ENCODE assay signal across 12 mouse cellular contexts in genomic region chr19:4992371-4992770, GRCm38 (mm10). TPM values are rescaled to one million over a fixed set of nuclear protein-coding genes. Genes with fewer than 3 reads are reported as not detected.
DNase-seq lines count a peak whose midpoint lies in the region; ATAC-seq lines count a peak whose summit lies in the region.
"Had no signal": no experiment of that assay in that cellular context is flagged by ENCODE, and none has a peak within 500 bp of the region (broad histone marks: within the 10 kb centered on the region; RNA-seq: fewer than 3 reads in every experiment).

No protein-coding gene starts in this region.

- H3K9me3 ChIP-seq in heart, embryonic 12.5 days (replicated peaks): no peaks in the 10 kb centered on the region
- H3K9me3 ChIP-seq in megakaryocyte, embryonic 14.5 days: no peaks in the 10 kb centered on the region
- H3K9me3 ChIP-seq in embryonic facial prominence, embryonic 10.5 days: no peaks in the 10 kb centered on the region
- H3K9me3 ChIP-seq in kidney, embryonic 15.5 days (replicated peaks): no peaks in the 10 kb centered on the region
- H3K9me3 ChIP-seq: forebrain, embryonic 10.5 days had no signal

- ATAC-seq in heart, embryonic 12.5 days (ENCODE audit: insufficient number of reproducible peaks, low FRiP score): no peak
- ATAC-seq in megakaryocyte, adult 5-6 weeks (ENCODE audit: poor library complexity, severe bottlenecking): no peak
- ATAC-seq in kidney, embryonic 15.5 days (replicated peaks; ENCODE audit: low FRiP score): no peak

- peaks cover 46% of the 10 kb centered on the region for H3K4me1 ChIP-seq in heart, embryonic 12.5 days (replicated peaks)
- H3K4me1 ChIP-seq in megakaryocyte, embryonic 14.5 days: peaks cover 62% of the 10 kb centered on the region
- peaks cover 11% of the 10 kb centered on the region for H3K4me1 ChIP-seq in embryonic facial prominence, embryonic 10.5 days
- peaks cover 3% of the 10 kb centered on the region for H3K4me1 ChIP-seq in kidney, embryonic 15.5 days

- no peaks in the 10 kb centered on the region for H3K36me3 ChIP-seq in heart, embryonic 12.5 days
- H3K36me3 ChIP-seq in megakaryocyte, embryonic 14.5 days (replicated peaks; ENCODE audit: low read length): no peaks in the 10 kb centered on the region
- no peaks in the 10 kb centered on the region for H3K36me3 ChIP-seq in embryonic facial prominence, embryonic 10.5 days (replicated peaks)
- no peaks in the 10 kb centered on the region for H3K36me3 ChIP-seq in kidney, embryonic 15.5 days
- H3K36me3 ChIP-seq: forebrain, embryonic 10.5 days had no signal

- H3K9ac ChIP-seq in heart, embryonic 12.5 days: no peak overlapping the region
- H3K9ac ChIP-seq in kidney, embryonic 15.5 days: no peak overlapping the region

- H3K4me2 ChIP-seq in heart, embryonic 12.5 days: peak overlapping the region; percentile 49
- no peak overlapping the region for H3K4me2 ChIP-seq in kidney, embryonic 15.5 days

- DNase-seq in heart, adult 9 months (ENCODE audit: low spot score in 2 of 2): no peak
- peak; percentile 68 for DNase-seq in embryonic facial prominence, embryonic 10.5 days (ENCODE audit: low spot score)
- DNase-seq in retina, postnatal 1 day: peak; percentile 29
- DNase-seq in right cerebral cortex, postnatal 14 days: no peak
- DNase-seq: lung, adult 2 months had no signal

- 11% methylated on average over 8 of the region's 8 CpGs for WGBS in heart, embryonic 12.5 days
- 19% methylated on average over 8 of the region's 8 CpGs for WGBS in embryonic facial prominence, embryonic 10.5 days
- WGBS in kidney, embryonic 15.5 days: 14% methylated on average over 8 of the region's 8 CpGs

- H3K4me3 ChIP-seq in heart, embryonic 12.5 days: no peak overlapping the region
- H3K4me3 ChIP-seq in megakaryocyte, embryonic 14.5 days (replicated peaks): peak overlapping the region; percentile 88
- no peak overlapping the region for H3K4me3 ChIP-seq in embryonic facial prominence, embryonic 10.5 days
- H3K4me3 ChIP-seq in kidney, embryonic 15.5 days (replicated peaks): no peak overlapping the region
- H3K4me3 ChIP-seq: forebrain, embryonic 10.5 days had no signal

- peak overlapping the region; percentile 78 for H3K27ac ChIP-seq in heart, embryonic 12.5 days (ENCODE audit: poor library complexity, severe bottlenecking)
- H3K27ac ChIP-seq in embryonic facial prominence, embryonic 10.5 days (replicated peaks): no peak overlapping the region
- H3K27ac ChIP-seq in kidney, embryonic 15.5 days: no peak overlapping the region
- H3K27ac ChIP-seq: forebrain, embryonic 10.5 days had no signal

- peaks cover 25% of the 10 kb centered on the region for H3K27me3 ChIP-seq in heart, embryonic 12.5 days (replicated peaks)
- peaks cover 66% of the 10 kb centered on the region for H3K27me3 ChIP-seq in megakaryocyte, embryonic 14.5 days (replicated peaks)
- H3K27me3 ChIP-seq in embryonic facial prominence, embryonic 10.5 days (replicated peaks; ENCODE audit: low read depth, poor library complexity, severe bottlenecking): peaks cover 73% of the 10 kb centered on the region
- H3K27me3 ChIP-seq in kidney, embryonic 15.5 days: peaks cover 78% of the 10 kb centered on the region

RNA-seq across cellular contexts. Expression of gene Npas4, which starts 2.3 kb away (rescaled TPM):
- 0.08 and 0.13 TPM in 2 replicates for polyA plus RNA-seq in heart, embryonic 12.5 days (2016; fragmentation: Nextera tagmentation; extraction: Ambion mirVana)
- polyA plus RNA-seq in megakaryocyte, embryonic 14.5 days (2012; ENCODE audit: insufficient read depth, low replicate concordance): 1.1 TPM in 2 replicates
- total RNA-seq in megakaryocyte, adult 5-6 weeks (2015): not detected in 2 replicates
- not detected in 2 replicates for total RNA-seq in megakaryocyte, adult 5-6 weeks (2017)
- not detected in 2 replicates for polyA plus RNA-seq in embryonic facial prominence, embryonic 10.5 days (2016; fragmentation: Nextera tagmentation; extraction: Ambion mirVana)
- 0.18 TPM in 1 of 2 replicates, not detected in the other for polyA plus RNA-seq in kidney, embryonic 15.5 days (2015; fragmentation: Nextera tagmentation; extraction: Ambion mirVana)
- total RNA-seq: hematopoietic stem cell, adult 5-6 weeks had no signal
- polyA plus RNA-seq: forebrain, embryonic 10.5 days; thymus, postnatal 0 days had no signal

RNA-seq across cellular contexts. Expression of gene Mrpl11, which starts 30.4 kb away (rescaled TPM):
- polyA plus RNA-seq in heart, embryonic 12.5 days (2016; fragmentation: Nextera tagmentation; extraction: Ambion mirVana): 104 and 110 TPM in 2 replicates
- polyA plus RNA-seq in megakaryocyte, embryonic 14.5 days (2012; ENCODE audit: insufficient read depth, low replicate concordance): 7.2 and 45.3 TPM in 2 replicates
- 13.4 and 15.9 TPM in 2 replicates for total RNA-seq in megakaryocyte, adult 5-6 weeks (2015)
- total RNA-seq in megakaryocyte, adult 5-6 weeks (2017): 26.3 and 29.1 TPM in 2 replicates
- polyA plus RNA-seq in embryonic facial prominence, embryonic 10.5 days (2016; fragmentation: Nextera tagmentation; extraction: Ambion mirVana): 164 and 165 TPM in 2 replicates
- polyA plus RNA-seq in kidney, embryonic 15.5 days (2015; fragmentation: Nextera tagmentation; extraction: Ambion mirVana): 108 and 125 TPM in 2 replicates

RNA-seq across cellular contexts. Expression of gene Slc29a2, which starts 31.3 kb away (rescaled TPM):
- 8.7 and 9.9 TPM in 2 replicates for polyA plus RNA-seq in heart, embryonic 12.5 days (2016; fragmentation: Nextera tagmentation; extraction: Ambion mirVana)
- 0.58 and 0.94 TPM in 2 replicates for polyA plus RNA-seq in megakaryocyte, embryonic 14.5 days (2012; ENCODE audit: insufficient read depth, low replicate concordance)
- total RNA-seq in megakaryocyte, adult 5-6 weeks (2015): 0.31 and 1.0 TPM in 2 replicates
- total RNA-seq in megakaryocyte, adult 5-6 weeks (2017): 0.18 and 3.4 TPM in 2 replicates
- 7.1 and 8.5 TPM in 2 replicates for polyA plus RNA-seq in embryonic facial prominence, embryonic 10.5 days (2016; fragmentation: Nextera tagmentation; extraction: Ambion mirVana)
- 6.0 and 7.0 TPM in 2 replicates for polyA plus RNA-seq in kidney, embryonic 15.5 days (2015; fragmentation: Nextera tagmentation; extraction: Ambion mirVana)

RNA-seq across cellular contexts. Expression of gene B4gat1, which starts 46.3 kb away (rescaled TPM):
- polyA plus RNA-seq in heart, embryonic 12.5 days (2016; fragmentation: Nextera tagmentation; extraction: Ambion mirVana): 48.2 and 49.1 TPM in 2 replicates
- polyA plus RNA-seq in megakaryocyte, embryonic 14.5 days (2012; ENCODE audit: insufficient read depth, low replicate concordance): 1.3 and 2.0 TPM in 2 replicates
- not detected in 2 replicates for total RNA-seq in megakaryocyte, adult 5-6 weeks (2015)
- total RNA-seq in megakaryocyte, adult 5-6 weeks (2017): 0.62 and 2.2 TPM in 2 replicates
- 34.7 and 36.1 TPM in 2 replicates for polyA plus RNA-seq in embryonic facial prominence, embryonic 10.5 days (2016; fragmentation: Nextera tagmentation; extraction: Ambion mirVana)
- polyA plus RNA-seq in kidney, embryonic 15.5 days (2015; fragmentation: Nextera tagmentation; extraction: Ambion mirVana): 51.0 and 51.7 TPM in 2 replicates
- total RNA-seq: hematopoietic stem cell, adult 5-6 weeks had no signal

RNA-seq across cellular contexts. Expression of gene AC124502.3, which starts 46.3 kb away (rescaled TPM):
- polyA plus RNA-seq in heart, embryonic 12.5 days (2016; fragmentation: Nextera tagmentation; extraction: Ambion mirVana): 1.6 and 2.0 TPM in 2 replicates
- polyA plus RNA-seq in megakaryocyte, embryonic 14.5 days (2012; ENCODE audit: insufficient read depth, low replicate concordance): not detected in 2 replicates
- total RNA-seq in megakaryocyte, adult 5-6 weeks (2015): 7.0 and 7.2 TPM in 2 replicates
- 3.5 and 4.6 TPM in 2 replicates for total RNA-seq in megakaryocyte, adult 5-6 weeks (2017)
- polyA plus RNA-seq in embryonic facial prominence, embryonic 10.5 days (2016; fragmentation: Nextera tagmentation; extraction: Ambion mirVana): 3.1 and 4.2 TPM in 2 replicates
- polyA plus RNA-seq in kidney, embryonic 15.5 days (2015; fragmentation: Nextera tagmentation; extraction: Ambion mirVana): 2.1 and 2.3 TPM in 2 replicates

Comparison
In these comparisons a context has a peak if more than half of its experiments do, and no peak if none do; other contexts are left out.
1. DNase-seq: peak in embryonic facial prominence, embryonic 10.5 days (single experiment) and retina, postnatal 1 day (single experiment); none in heart, adult 9 months (0 of 2) and right cerebral cortex, postnatal 14 days (single experiment).